Mouse (Mus musculus): ENCODE data around the gene Nudt16l1. TPM values are rescaled to one million over a fixed set of nuclear protein-coding genes. Genes with fewer than 3 reads are reported as not detected.

Gene Nudt16l1
- polyA plus RNA-seq, 1 experiment from 2014 or later: 120 TPM

DNA sequence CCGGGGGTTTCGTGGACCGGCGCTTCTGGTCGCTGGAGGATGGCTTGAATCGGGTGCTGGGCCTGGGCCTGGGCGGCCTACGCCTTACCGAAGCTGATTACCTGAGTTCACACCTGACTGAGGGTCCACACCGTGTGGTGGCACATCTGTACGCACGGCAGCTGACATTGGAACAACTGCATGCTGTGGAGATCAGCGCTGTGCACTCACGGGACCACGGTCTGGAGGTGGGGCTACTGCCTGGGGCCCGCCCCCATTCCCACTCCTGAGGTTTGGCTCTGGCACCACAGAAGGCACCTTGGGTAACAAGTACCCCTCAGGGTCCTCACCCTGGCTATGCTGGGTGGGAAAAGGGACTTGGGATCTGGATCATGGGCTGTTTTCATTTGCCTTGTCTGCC lies 851 bp downstream of the Nudt16l1 start:
- Histone ChIP-seq H3K9me3 (ENCODE audit: control insufficient read depth, low read length) (no peaks in the 10 kb centered on the region), H3K36me3 (ENCODE audit: control insufficient read depth, insufficient read depth, low read length) (peaks cover 12% of the 10 kb centered on the region; the same call in 1 of the 2 replicates), H3K27ac (ENCODE audit: low read depth, low read length) (peak overlapping the region; percentile 5; the same call in 1 of the 2 replicates), H3K4me2 (ENCODE audit: low read depth, low read length, severe bottlenecking) (peak overlapping the region; percentile 95), H3K9ac (ENCODE audit: low read length) (peak overlapping the region; percentile 72), H3K27me3 (ENCODE audit: control insufficient read depth, insufficient read depth, low read length) (no peaks in the 10 kb centered on the region), H3K4me3 (ENCODE audit: low read depth, low read length) (peak overlapping the region; percentile 54), H3K4me1 (replicated peaks; ENCODE audit: control insufficient read depth, insufficient read depth, low read length) (peaks cover 3% of the 10 kb centered on the region; the same call in 1 of the 2 replicates)
- no peak for DNase-seq (ENCODE audit: low spot score)
- peak; percentile 55 for ATAC-seq (replicated peaks; ENCODE audit: low FRiP score)
- 2% methylated on average over 16 of the region's 16 CpGs for WGBS

DNA sequence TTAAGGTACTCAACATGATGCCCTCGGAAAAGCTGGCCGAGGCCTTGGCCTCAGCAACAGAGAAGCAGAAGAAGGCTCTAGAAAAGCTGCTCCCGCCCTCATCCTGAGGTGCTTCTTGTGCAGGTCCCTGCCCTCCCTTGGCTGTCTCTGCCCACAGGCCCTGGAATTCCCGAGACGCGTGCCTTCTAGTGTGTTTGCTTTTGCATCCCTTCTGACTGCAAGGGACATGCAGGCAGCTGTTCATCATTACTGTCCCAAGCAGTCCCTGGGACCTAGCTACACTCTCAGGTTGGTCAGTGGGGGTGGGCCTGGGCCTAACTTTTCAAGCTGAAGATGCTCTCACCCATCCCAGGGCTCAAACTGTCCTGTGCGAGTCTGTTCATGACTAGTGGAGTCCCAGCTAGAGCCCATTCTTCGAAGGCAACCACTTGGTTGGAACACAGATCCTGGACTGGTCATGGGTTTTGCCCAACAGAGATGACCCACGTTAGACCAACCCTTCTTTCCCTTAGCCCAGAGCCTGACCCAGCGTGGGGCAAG lies 1.8 kb downstream of the Nudt16l1 start:
- no peak overlapping the region for H3K4me3 ChIP-seq (ENCODE audit: low read depth, low read length)
- DNase-seq (ENCODE audit: low spot score) (no peak), ATAC-seq (replicated peaks; ENCODE audit: low FRiP score) (no peak)
- peaks cover 3% of the 10 kb centered on the region; the same call in 1 of the 2 replicates for H3K4me1 ChIP-seq (replicated peaks; ENCODE audit: control insufficient read depth, insufficient read depth, low read length)
- no peak overlapping the region for H3K27ac ChIP-seq (ENCODE audit: low read depth, low read length)
- no peak overlapping the region for H3K4me2 ChIP-seq (ENCODE audit: low read depth, low read length, severe bottlenecking)
- 90% methylated on average over 10 of the region's 10 CpGs for WGBS
- no peak overlapping the region for H3K9ac ChIP-seq (ENCODE audit: low read length)
- no peaks in the 10 kb centered on the region for H3K9me3 ChIP-seq (ENCODE audit: control insufficient read depth, low read length)
- no peaks in the 10 kb centered on the region for H3K27me3 ChIP-seq (ENCODE audit: control insufficient read depth, insufficient read depth, low read length)
- H3K36me3 ChIP-seq (ENCODE audit: control insufficient read depth, insufficient read depth, low read length): peaks cover 8% of the 10 kb centered on the region; the same call in 1 of the 2 replicates

DNA sequence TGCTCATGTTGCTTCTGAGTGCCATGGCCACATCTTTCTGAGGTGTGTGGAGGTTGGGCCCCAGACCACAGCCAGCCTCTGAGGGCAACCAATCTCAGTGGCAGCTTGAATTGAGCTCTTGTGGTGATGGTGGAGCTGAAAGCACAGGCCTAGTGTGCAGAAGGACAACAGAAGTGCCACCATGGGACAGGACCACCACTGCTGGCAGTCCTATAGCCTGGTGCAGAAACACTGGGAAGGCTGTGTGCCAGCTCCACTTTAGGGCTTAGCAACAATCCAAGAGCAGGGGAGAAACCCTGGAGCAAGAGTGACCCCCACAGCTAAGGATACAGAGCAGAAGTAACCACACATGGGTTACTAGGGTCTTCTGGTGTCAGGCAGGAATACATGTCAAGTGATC lies 2.5 kb downstream of the Nudt16l1 start:
- no peak overlapping the region for H3K9ac ChIP-seq (ENCODE audit: low read length)
- no peaks in the 10 kb centered on the region for H3K27me3 ChIP-seq (ENCODE audit: control insufficient read depth, insufficient read depth, low read length)
- H3K36me3 ChIP-seq (ENCODE audit: control insufficient read depth, insufficient read depth, low read length): peaks cover 6% of the 10 kb centered on the region
- DNase-seq (ENCODE audit: low spot score) (no peak), ATAC-seq (replicated peaks; ENCODE audit: low FRiP score) (no peak)
- H3K9me3 ChIP-seq (ENCODE audit: control insufficient read depth, low read length): no peaks in the 10 kb centered on the region
- H3K4me3 ChIP-seq (ENCODE audit: low read depth, low read length): no peak overlapping the region
- no peak overlapping the region for H3K4me2 ChIP-seq (ENCODE audit: low read depth, low read length, severe bottlenecking)
- H3K4me1 ChIP-seq (replicated peaks; ENCODE audit: control insufficient read depth, insufficient read depth, low read length): peaks cover 3% of the 10 kb centered on the region; the same call in 1 of the 2 replicates
- H3K27ac ChIP-seq (ENCODE audit: low read depth, low read length): no peak overlapping the region

DNA sequence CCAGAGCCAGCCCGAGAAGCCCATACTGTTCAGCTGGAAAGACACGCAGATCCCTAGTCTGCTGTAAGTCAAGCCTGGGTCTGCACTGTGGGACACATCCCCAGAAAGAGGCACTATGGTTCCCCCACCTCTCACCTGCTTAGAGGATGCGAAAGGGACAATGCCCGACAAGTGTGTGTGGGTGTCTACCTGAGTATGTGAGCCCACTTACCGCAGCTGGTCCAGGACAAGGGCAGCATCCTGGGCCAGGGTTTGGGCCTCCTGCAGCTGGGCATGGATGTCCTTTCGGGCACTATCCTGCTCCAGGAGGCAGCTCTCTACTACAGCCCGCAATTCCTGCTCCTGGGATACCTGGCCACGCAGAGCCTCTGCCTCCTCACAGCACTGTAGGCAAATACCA lies 4.3 kb downstream of the Nudt16l1 start:
- H3K4me3 ChIP-seq (ENCODE audit: low read depth, low read length): no peak overlapping the region
- H3K4me1 ChIP-seq (replicated peaks; ENCODE audit: control insufficient read depth, insufficient read depth, low read length): peaks cover 3% of the 10 kb centered on the region; the same call in 1 of the 2 replicates
- H3K9ac ChIP-seq (ENCODE audit: low read length): no peak overlapping the region
- no peak for DNase-seq (ENCODE audit: low spot score)
- H3K4me2 ChIP-seq (ENCODE audit: low read depth, low read length, severe bottlenecking): no peak overlapping the region
- H3K36me3 ChIP-seq (ENCODE audit: control insufficient read depth, insufficient read depth, low read length): peaks cover 6% of the 10 kb centered on the region
- 91% methylated on average over 8 of the region's 8 CpGs for WGBS
- no peaks in the 10 kb centered on the region for H3K9me3 ChIP-seq (ENCODE audit: control insufficient read depth, low read length)
- H3K27ac ChIP-seq (ENCODE audit: low read depth, low read length): no peak overlapping the region
- no peaks in the 10 kb centered on the region for H3K27me3 ChIP-seq (ENCODE audit: control insufficient read depth, insufficient read depth, low read length)
- ATAC-seq (replicated peaks; ENCODE audit: low FRiP score): no peak

DNA sequence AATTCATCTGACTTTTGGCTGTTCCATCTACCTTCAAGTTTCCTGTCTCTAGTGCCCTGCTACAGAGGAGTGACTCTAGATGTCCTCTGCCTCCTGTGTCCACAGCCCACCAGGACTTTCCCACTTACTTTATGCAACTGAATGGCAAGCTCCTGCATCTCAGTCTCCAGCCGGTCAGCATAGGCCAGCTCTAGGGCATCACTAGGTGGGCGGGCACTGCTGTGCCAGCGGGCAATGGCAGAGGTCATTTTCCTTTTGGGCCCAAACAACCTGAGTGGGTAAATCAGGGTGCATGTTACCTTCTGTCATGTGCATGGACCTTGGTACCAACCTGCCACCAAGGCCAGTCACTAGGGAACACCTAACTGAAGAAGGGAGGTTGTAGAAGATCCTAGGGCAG lies 4.9 kb downstream of the Nudt16l1 start:
- ATAC-seq (replicated peaks; ENCODE audit: low FRiP score) (no peak), DNase-seq (ENCODE audit: low spot score) (no peak)
- Histone ChIP-seq H3K4me2 (ENCODE audit: low read depth, low read length, severe bottlenecking) (no peak overlapping the region), H3K27ac (ENCODE audit: low read depth, low read length) (no peak overlapping the region), H3K4me3 (ENCODE audit: low read depth, low read length) (no peak overlapping the region), H3K4me1 (replicated peaks; ENCODE audit: control insufficient read depth, insufficient read depth, low read length) (peaks cover 3% of the 10 kb centered on the region; the same call in 1 of the 2 replicates), H3K9me3 (ENCODE audit: control insufficient read depth, low read length) (no peaks in the 10 kb centered on the region), H3K36me3 (ENCODE audit: control insufficient read depth, insufficient read depth, low read length) (peaks cover 6% of the 10 kb centered on the region), H3K27me3 (ENCODE audit: control insufficient read depth, insufficient read depth, low read length) (no peaks in the 10 kb centered on the region), H3K9ac (ENCODE audit: low read length) (no peak overlapping the region)
- WGBS: 97% methylated on average over 3 of the region's 3 CpGs

DNA sequence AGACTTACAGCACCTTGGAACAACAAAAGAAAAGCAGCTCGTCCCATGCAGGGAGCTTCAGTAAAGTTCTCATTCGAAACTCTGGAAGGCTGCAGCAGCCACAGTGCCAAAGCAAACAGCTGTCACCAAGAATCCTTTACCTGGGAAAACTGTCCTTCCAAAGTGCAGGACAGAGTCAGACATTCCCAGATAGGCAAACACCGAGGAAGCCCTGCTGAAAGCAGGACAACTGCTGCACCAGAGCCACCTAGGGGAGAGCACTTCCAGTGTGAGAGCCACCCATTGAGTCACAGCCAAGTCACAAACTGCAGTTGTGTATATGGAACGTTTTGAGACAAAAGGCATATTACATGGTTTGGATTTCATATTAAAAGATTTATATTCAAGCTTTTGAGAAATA lies 6.9 kb downstream of the Nudt16l1 start:
- DNase-seq (ENCODE audit: low spot score) (no peak), ATAC-seq (replicated peaks; ENCODE audit: low FRiP score) (no peak)
- Histone ChIP-seq H3K27ac (ENCODE audit: low read depth, low read length) (no peak overlapping the region), H3K9ac (ENCODE audit: low read length) (no peak overlapping the region), H3K4me3 (ENCODE audit: low read depth, low read length) (no peak overlapping the region), H3K27me3 (ENCODE audit: control insufficient read depth, insufficient read depth, low read length) (no peaks in the 10 kb centered on the region), H3K9me3 (ENCODE audit: control insufficient read depth, low read length) (no peaks in the 10 kb centered on the region), H3K36me3 (ENCODE audit: control insufficient read depth, insufficient read depth, low read length) (peaks cover 11% of the 10 kb centered on the region), H3K4me2 (ENCODE audit: low read depth, low read length, severe bottlenecking) (no peak overlapping the region), H3K4me1 (replicated peaks; ENCODE audit: control insufficient read depth, insufficient read depth, low read length) (no peaks in the 10 kb centered on the region)
- WGBS: 79% methylated on average over 4 of the region's 4 CpGs

DNA sequence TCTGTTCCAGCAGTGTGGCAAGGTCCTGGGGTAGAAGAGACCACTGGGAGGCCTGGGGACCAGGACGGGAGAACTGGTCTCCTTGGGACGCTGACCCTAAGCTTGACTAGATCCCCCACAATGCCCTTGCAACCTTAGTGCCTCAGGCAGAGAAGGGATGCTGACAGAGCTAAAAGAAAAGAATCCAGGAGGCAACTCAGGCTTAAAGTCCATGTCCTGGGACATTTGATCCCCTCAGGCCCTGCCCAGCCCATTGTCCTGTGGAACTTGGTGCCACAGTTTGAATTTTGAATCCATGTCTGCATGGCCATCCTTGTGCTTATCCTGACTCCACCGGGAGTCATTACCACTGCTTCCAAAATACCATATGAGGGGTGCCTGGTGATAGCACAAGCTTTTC lies 7.6 kb downstream of the Nudt16l1 start:
- Histone ChIP-seq H3K4me1 (replicated peaks; ENCODE audit: control insufficient read depth, insufficient read depth, low read length) (no peaks in the 10 kb centered on the region), H3K36me3 (ENCODE audit: control insufficient read depth, insufficient read depth, low read length) (peaks cover 9% of the 10 kb centered on the region), H3K27me3 (ENCODE audit: control insufficient read depth, insufficient read depth, low read length) (no peaks in the 10 kb centered on the region), H3K9ac (ENCODE audit: low read length) (no peak overlapping the region), H3K9me3 (ENCODE audit: control insufficient read depth, low read length) (no peaks in the 10 kb centered on the region), H3K4me3 (ENCODE audit: low read depth, low read length) (no peak overlapping the region), H3K4me2 (ENCODE audit: low read depth, low read length, severe bottlenecking) (no peak overlapping the region), H3K27ac (ENCODE audit: low read depth, low read length) (no peak overlapping the region)
- DNase-seq (ENCODE audit: low spot score): no peak
- no peak for ATAC-seq (replicated peaks; ENCODE audit: low FRiP score)
- 85% methylated on average over 3 of the region's 3 CpGs for WGBS

DNA sequence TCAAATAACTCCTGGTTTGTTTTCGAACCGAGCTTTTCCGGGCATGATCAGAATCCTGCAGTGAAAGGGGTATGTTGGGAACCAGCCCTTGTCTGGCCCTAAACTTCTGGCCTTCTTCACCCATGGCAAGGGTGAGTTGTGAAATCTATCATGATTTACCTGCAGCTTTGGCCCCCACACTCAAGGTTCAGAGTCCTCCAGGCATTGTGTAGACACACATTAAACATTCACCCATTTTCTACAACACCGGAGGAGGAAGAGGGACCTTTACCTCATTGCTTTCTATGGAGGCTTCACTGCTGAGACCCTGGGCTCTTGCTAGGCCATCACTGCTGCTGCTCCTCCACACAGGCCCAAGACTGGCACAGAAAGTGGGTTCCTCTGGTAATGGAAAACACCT lies 8.8 kb downstream of the Nudt16l1 start:
- Histone ChIP-seq H3K9me3 (ENCODE audit: control insufficient read depth, low read length) (no peaks in the 10 kb centered on the region), H3K27me3 (ENCODE audit: control insufficient read depth, insufficient read depth, low read length) (no peaks in the 10 kb centered on the region), H3K9ac (ENCODE audit: low read length) (no peak overlapping the region), H3K4me2 (ENCODE audit: low read depth, low read length, severe bottlenecking) (no peak overlapping the region), H3K27ac (ENCODE audit: low read depth, low read length) (no peak overlapping the region), H3K4me1 (replicated peaks; ENCODE audit: control insufficient read depth, insufficient read depth, low read length) (no peaks in the 10 kb centered on the region), H3K36me3 (ENCODE audit: control insufficient read depth, insufficient read depth, low read length) (peaks cover 11% of the 10 kb centered on the region), H3K4me3 (ENCODE audit: low read depth, low read length) (no peak overlapping the region)
- no peak for DNase-seq (ENCODE audit: low spot score)
- WGBS: 95% methylated on average over 4 of the region's 4 CpGs
- ATAC-seq (replicated peaks; ENCODE audit: low FRiP score): no peak

DNA sequence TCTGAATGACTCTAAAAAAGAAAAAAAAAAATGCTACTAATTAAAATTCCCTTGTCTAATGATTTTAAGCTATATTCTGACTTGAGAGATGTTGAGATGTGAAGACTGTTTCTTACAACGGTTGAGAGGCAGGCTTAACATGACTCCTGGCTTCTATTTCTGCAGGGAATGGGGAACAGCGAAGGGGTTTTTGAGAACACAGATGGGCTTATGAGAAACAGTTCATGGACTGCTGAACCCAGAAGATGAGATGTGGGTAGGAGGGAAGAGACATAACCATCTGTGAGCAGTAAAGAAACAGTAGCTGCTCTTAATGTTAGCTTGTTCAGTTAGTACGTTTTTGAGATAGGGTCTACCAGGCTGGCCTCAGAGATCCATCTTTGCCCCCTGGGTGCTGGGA lies 18.0 kb downstream of the Nudt16l1 start:
- peaks cover 9% of the 10 kb centered on the region; the same call in 1 of the 2 replicates for H3K36me3 ChIP-seq (ENCODE audit: control insufficient read depth, insufficient read depth, low read length)
- no peak overlapping the region for H3K27ac ChIP-seq (ENCODE audit: low read depth, low read length)
- no peak overlapping the region for H3K9ac ChIP-seq (ENCODE audit: low read length)
- H3K9me3 ChIP-seq (ENCODE audit: control insufficient read depth, low read length): no peaks in the 10 kb centered on the region
- WGBS: 93% methylated on average over 3 of the region's 3 CpGs
- ATAC-seq (replicated peaks; ENCODE audit: low FRiP score) (no peak), DNase-seq (ENCODE audit: low spot score) (no peak)
- H3K27me3 ChIP-seq (ENCODE audit: control insufficient read depth, insufficient read depth, low read length): no peaks in the 10 kb centered on the region
- H3K4me3 ChIP-seq (ENCODE audit: low read depth, low read length): no peak overlapping the region
- H3K4me2 ChIP-seq (ENCODE audit: low read depth, low read length, severe bottlenecking): no peak overlapping the region
- no peaks in the 10 kb centered on the region for H3K4me1 ChIP-seq (replicated peaks; ENCODE audit: control insufficient read depth, insufficient read depth, low read length)

Measured in forebrain, embryonic 11.5 days (tissue).